Mouse (Mus musculus) bone marrow, adult 2 months (tissue): ENCODE measurements around the gene Ube2g1.

Experiments
- CTCF ChIP-seq: fragments of 200-500 bp; IDR thresholded peaks from 2 replicates; pipeline ENCODE4 v1.5.1; 2011; ENCODE audit warnings: low read length, control low read depth; ENCODE audit not compliant: control insufficient read depth, insufficient read depth
- POLR2A ChIP-seq: fragments of 200-500 bp; IDR thresholded peaks from 2 replicates; pipeline ENCODE4 v1.6.1; 2011; ENCODE audit warnings: low read depth, mild to moderate bottlenecking, control low read depth, low read length, borderline replicate concordance; ENCODE audit not compliant: control insufficient read depth

DNA sequence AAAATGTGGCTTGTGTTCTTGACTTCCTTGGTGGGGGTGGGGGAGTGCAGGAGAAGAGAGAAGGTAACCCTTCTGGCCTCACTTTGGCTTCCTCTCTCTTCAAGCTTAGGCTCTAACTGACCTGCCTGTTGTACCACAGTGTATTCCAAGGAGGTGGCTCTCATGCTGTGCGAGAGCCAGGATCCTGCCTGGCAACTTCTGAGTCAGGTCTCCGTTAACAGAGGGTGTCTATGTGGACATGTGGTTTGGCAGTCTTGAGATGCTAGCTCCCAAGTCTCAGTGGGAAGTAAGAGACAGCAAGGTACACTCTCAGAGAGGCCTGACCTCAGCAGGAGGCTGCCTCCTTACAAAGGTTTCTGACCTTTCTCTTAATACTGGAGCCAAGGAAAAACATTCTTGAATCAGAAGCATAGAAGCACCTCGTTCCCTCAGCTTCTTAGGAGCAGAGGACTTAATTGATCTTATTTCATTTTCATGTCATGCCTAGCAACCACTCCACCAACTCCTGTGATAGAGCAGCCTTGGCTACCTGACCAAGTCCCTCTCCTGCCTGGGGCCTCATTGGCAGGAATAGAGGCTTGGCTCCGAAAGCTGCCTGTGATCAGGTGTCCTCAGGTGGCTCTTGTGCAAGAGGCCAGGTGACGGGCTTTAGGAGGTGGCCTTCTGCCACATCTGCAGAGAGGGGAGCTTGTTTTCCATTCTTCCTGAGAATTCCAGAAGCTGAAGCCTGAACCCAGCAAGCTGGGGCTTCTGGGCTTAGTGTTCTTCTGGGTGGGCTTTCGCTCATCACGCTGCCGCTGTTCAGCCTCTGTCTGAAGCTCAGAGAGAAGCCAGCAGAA, 25.3 kb upstream of the Ube2g1 start:
- TF ChIP-seq POLR2A (no peak), CTCF (no peak)
